Mouse (Mus musculus) neural tube, embryonic 11.5 days (tissue): ENCODE data around the gene Fam161a. TPM values are rescaled to one million over a fixed set of nuclear protein-coding genes. Genes with fewer than 3 reads are reported as not detected.
"Not testable (repeated sequence)": the region's sequence is repeated elsewhere in the genome, so short reads cannot be mapped to it uniquely, and the experiment has no call there.

ENCODE experiments used
- ATAC-seq: fragments of 200-750 bp; cut with Nextera tagmentation; 2 replicates; pipeline ENCODE4 v1.8.0; 2017; ENCODE audit warnings: moderate number of reproducible peaks, mild to moderate bottlenecking, moderate TSS enrichment, moderate library complexity; ENCODE audit not compliant: insufficient read depth, low FRiP score, low TSS enrichment
- DNase-seq: peaks from one replicate; pipeline ENCODE4 v3.0.0-alpha.2; 2015; ENCODE audit warnings: low spot score
- H3K27ac ChIP-seq: fragments of 300-500 bp; sonication (generic); 2 replicates; pipeline ENCODE4 v1.5.1; 2014; ENCODE audit warnings: low read depth, mild to moderate bottlenecking, low read length
- H3K27me3 ChIP-seq: fragments of 300-500 bp; sonication (generic); 2 replicates; pipeline ENCODE4 v1.6.1; 2014; ENCODE audit warnings: mild to moderate bottlenecking, low read length, mixed read lengths; ENCODE audit not compliant: control insufficient read depth, insufficient read depth
- H3K36me3 ChIP-seq: fragments of 300-500 bp; sonication (generic); 2 replicates; pipeline ENCODE4 v1.6.1; 2014; ENCODE audit warnings: mild to moderate bottlenecking, low read length, moderate library complexity, mixed read lengths; ENCODE audit not compliant: control insufficient read depth, insufficient read depth
- H3K4me1 ChIP-seq: fragments of 300-500 bp; sonication (generic); 2 replicates; pipeline ENCODE4 v1.6.1; 2014; ENCODE audit warnings: low read length, mixed read lengths; ENCODE audit not compliant: control insufficient read depth, insufficient read depth
- H3K4me2 ChIP-seq: fragments of 300-500 bp; sonication (generic); 2 replicates; pipeline ENCODE4 v1.6.1; 2014; ENCODE audit warnings: low read depth, mild to moderate bottlenecking, moderate library complexity
- H3K4me3 ChIP-seq: fragments of 300-500 bp; sonication (generic); 2 replicates; pipeline ENCODE4 v1.5.1; 2014; ENCODE audit warnings: low read depth, low read length
- H3K9ac ChIP-seq: fragments of 300-500 bp; sonication (generic); 2 replicates; pipeline ENCODE4 v1.6.1; 2014; ENCODE audit warnings: mild to moderate bottlenecking, low read length
- H3K9me3 ChIP-seq: fragments of 300-500 bp; sonication (generic); 2 replicates; pipeline ENCODE4 v1.6.1; 2016; ENCODE audit warnings: low read length; ENCODE audit not compliant: control insufficient read depth
- WGBS: fragments of 180-500 bp; shearing (Covaris S2); extraction: QIAGEN DNeasy Blood & Tissue Kit; methylation state at CpG from one replicate; pipeline ENCODE4 v1.1.7; 2014; 5-methylcytosine and 5-hydroxymethylcytosine counted together
- polyA plus RNA-seq: library from polyadenylated mRNA; unstranded; fragments of >200 nt; fragmentation: Nextera tagmentation; extraction: Ambion mirVana; gene quantifications from 2 replicates; pipeline ENCODE4 v1.2.1, GENCODE M21; 2014

Fam161a gene
- polyA plus RNA-seq, 1 experiment from 2014 or later: 3.8 TPM

DNA sequence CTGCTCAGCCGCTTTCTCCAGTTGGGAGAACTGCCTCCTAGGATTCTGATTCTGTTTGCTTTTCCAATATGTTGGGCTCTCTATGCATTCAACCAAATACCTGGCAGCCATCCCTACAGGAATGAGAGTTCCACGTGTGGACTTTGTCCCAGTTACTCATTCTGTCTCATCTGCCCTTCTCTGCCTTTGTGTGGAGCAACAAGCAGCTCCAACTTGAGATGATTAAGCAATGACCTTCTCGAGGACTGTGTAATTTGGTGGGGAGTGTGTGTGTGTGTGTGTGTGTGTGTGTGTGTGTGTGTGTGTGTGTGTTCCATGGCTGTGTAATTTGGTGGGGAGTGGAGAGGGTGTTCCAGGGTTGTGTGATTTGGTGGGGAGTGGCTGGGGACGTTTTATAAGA lies 45.0 kb downstream of the Fam161a start:
- WGBS: 69% methylated on average over 4 of the region's 4 CpGs
- ATAC-seq (no peak), DNase-seq (no peak)
- H3K4me3 ChIP-seq: no peak overlapping the region
- H3K27me3 ChIP-seq: no peaks in the 10 kb centered on the region
- H3K4me1 ChIP-seq: no peaks in the 10 kb centered on the region
- no peak overlapping the region for H3K4me2 ChIP-seq
- H3K9ac ChIP-seq: no peak overlapping the region
- H3K27ac ChIP-seq: no peak overlapping the region
- H3K36me3 ChIP-seq: no peaks in the 10 kb centered on the region
- H3K9me3 ChIP-seq: no peaks in the 10 kb centered on the region

DNA sequence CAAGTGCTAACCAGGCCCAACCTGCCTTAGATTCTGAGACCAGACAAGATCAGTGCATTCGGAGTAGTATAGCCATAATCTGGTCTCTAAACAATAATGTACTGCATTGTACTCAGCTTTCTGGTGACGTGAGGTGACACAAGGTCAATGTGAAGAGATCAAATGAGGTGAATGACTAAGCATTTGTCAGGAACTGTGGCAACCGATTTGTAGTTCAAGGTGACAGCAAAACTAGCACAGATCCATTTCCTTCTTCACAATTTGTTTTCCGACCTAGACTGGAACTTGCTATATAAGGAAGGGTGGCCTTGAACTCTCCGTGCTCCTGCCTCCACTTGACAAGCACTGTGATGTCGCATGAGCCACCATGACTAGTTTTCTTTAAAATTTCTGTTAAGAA lies 55.8 kb downstream of the Fam161a start:
- H3K4me1 ChIP-seq: no peaks in the 10 kb centered on the region
- H3K36me3 ChIP-seq: no peaks in the 10 kb centered on the region
- H3K9me3 ChIP-seq: no peaks in the 10 kb centered on the region
- no peak for ATAC-seq
- no peak overlapping the region for H3K9ac ChIP-seq
- DNase-seq: no peak
- H3K27ac ChIP-seq: no peak overlapping the region
- 87% methylated on average over 6 of the region's 6 CpGs for WGBS
- H3K27me3 ChIP-seq: no peaks in the 10 kb centered on the region
- H3K4me2 ChIP-seq: no peak overlapping the region
- no peak overlapping the region for H3K4me3 ChIP-seq

DNA sequence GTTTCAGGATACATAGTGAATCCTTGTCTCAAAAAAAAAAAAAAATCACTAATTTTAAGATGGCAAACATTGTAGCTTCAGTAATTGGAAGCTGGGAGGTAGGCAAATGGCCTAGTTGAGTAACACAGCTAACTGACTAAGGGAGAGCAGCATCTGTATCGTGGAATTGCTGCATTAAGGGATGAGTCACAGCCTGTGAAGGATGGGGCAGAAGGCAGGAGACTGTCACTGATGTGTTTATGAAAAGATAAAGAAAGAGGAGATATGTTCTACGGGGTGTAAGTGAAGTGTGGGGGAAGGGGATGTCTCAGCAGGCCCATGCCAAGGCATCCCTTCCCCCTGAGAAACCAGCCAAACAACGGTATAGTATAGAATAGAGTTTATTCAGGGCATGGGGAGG lies 56.5 kb downstream of the Fam161a start:
- H3K27me3 ChIP-seq: no peaks in the 10 kb centered on the region
- H3K9me3 ChIP-seq: no peaks in the 10 kb centered on the region
- no peak for DNase-seq
- no peak for ATAC-seq
- H3K27ac ChIP-seq: no peak overlapping the region
- no peak overlapping the region for H3K4me3 ChIP-seq
- H3K36me3 ChIP-seq: no peaks in the 10 kb centered on the region
- no peak overlapping the region for H3K4me2 ChIP-seq
- no peak overlapping the region for H3K9ac ChIP-seq
- H3K4me1 ChIP-seq: no peaks in the 10 kb centered on the region
- WGBS: 66% methylated on average over 3 of the region's 3 CpGs

DNA sequence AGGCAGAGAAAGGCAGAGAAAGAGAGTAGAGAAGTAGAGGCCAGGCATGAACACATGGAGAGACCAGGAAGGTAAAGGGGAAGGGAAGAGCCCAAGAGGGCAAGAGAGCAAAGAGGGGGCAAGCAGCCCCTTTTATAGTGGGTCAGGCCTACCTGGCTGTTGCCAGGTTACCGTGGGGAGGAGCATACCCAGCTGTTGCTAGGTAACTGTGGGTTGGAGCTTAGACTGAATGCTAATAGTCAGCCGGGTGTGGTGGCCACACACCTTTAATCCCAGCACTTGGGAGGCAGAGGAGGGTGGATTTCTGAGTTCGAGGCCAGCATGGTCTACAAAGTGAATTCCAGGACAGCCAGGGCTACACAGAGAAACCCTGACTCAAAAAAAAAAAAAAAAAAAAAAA lies 56.9 kb downstream of the Fam161a start:
- H3K27ac ChIP-seq, H3K27me3 ChIP-seq, H3K4me1 ChIP-seq, ATAC-seq, H3K4me2 ChIP-seq, H3K9ac ChIP-seq, H3K4me3 ChIP-seq, DNase-seq, H3K36me3 ChIP-seq, H3K9me3 ChIP-seq: not testable (repeated sequence)
- 40% methylated on average over 3 of the region's 3 CpGs for WGBS

DNA sequence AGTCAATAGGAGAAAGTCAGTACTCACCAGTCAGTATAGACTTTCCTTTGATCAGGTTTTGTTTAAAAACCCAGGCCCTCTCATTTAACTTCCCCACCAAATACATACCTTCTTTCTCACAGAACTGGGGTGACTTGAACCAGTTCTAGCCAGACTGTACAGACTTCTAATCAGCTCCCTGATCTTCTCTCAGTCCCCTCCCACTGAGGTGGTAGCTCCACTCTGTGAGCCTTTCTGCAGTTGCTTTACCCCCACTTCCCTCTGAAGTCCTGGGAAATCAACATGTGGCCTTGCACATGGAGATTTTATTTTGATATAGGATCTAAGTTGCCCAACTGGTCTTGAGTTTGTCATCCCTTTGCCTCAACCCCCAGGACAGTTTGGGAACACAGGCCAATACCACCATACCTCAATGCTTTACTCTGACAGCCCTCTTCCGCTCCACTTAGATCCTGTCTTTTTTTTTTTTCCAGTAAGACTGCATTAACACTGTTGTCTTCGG lies 57.9 kb downstream of the Fam161a start:
- no peak for ATAC-seq
- DNase-seq: no peak
- WGBS: 85% methylated on average over 2 of the region's 2 CpGs
- Histone ChIP-seq H3K9me3 (no peaks in the 10 kb centered on the region), H3K4me1 (no peaks in the 10 kb centered on the region), H3K27me3 (no peaks in the 10 kb centered on the region), H3K4me3 (no peak overlapping the region), H3K4me2 (no peak overlapping the region), H3K9ac (no peak overlapping the region), H3K27ac (no peak overlapping the region), H3K36me3 (no peaks in the 10 kb centered on the region)

DNA sequence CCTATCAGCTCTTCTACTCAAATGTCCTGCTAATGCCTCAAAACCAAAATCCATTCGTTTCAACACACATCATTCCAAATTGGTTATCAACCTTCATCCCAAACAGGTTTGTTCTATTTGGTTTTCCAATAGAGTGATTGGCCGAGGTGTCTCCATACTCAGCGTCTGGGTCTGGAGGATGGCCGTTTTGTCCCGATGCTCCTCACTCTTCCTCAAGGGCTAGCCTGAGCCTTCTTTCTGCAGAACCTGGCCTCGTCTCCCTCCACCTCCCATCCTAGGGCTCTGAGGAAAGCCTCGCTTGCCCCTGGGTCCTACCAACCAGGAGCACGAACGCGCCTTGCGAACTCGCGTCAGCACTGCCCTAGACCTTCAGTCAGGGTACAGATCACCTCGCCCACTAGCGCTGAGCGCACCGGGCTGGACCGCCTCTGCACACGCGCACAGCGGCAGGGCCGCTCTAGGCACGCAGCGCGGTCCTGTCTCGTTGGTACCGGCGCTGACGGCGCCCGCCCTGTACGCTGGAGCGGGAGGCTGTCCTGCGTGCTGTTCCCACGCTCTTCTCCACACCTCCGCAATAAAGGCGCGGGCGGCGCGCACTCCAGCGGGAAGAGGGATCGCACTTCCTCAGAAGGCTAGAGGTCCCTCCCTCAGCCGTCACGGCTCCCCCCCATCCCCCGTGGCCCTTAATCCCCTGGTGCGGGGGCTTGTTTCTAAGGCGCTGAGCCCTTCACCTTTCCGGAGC lies 60.2 kb downstream of the Fam161a start:
- H3K27me3 ChIP-seq: no peaks in the 10 kb centered on the region
- 0 out of 2 replicates have a peak overlapping the region, but pooled peaks have one; percentile 35 for H3K27ac ChIP-seq
- H3K4me3 ChIP-seq: peak overlapping the region; percentile 61
- peak overlapping the region; percentile 63 for H3K9ac ChIP-seq
- peak overlapping the region; percentile 64 for H3K4me2 ChIP-seq
- WGBS: under 1% methylated on average over 49 of the region's 49 CpGs
- no peaks in the 10 kb centered on the region for H3K9me3 ChIP-seq
- DNase-seq (peak; percentile 93), ATAC-seq (peak; percentile 98)
- no peaks in the 10 kb centered on the region for H3K4me1 ChIP-seq
- no peaks in the 10 kb centered on the region for H3K36me3 ChIP-seq

DNA sequence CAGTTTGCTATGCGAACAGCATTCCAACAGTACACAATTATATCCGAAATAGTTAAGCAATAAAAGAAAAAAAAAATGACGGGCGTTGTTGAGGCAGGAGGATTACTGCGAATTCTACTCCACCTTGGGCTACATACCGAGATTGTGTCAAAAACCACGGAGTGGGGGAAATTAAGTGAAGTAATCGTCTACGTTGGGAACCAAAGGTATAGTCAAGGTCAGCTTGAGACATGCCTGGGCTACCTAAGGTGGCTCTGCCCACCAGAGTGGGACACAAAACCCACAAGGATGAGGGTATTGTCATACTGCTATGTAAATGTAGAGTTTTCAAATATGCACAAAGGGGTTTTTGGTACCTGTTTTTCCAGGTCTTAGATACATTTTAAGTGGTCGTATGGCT lies 60.9 kb downstream of the Fam161a start:
- H3K27ac ChIP-seq: no peak overlapping the region
- no peak for ATAC-seq
- peak overlapping the region; percentile 64 for H3K4me2 ChIP-seq
- H3K36me3 ChIP-seq: no peaks in the 10 kb centered on the region
- H3K9ac ChIP-seq: peak overlapping the region; percentile 63
- no peaks in the 10 kb centered on the region for H3K9me3 ChIP-seq
- 14% methylated on average over 10 of the region's 10 CpGs for whole genome bisulfite sequencing
- H3K4me3 ChIP-seq: peak overlapping the region; percentile 61
- DNase-seq: no peak
- no peaks in the 10 kb centered on the region for H3K27me3 ChIP-seq
- H3K4me1 ChIP-seq: no peaks in the 10 kb centered on the region

DNA sequence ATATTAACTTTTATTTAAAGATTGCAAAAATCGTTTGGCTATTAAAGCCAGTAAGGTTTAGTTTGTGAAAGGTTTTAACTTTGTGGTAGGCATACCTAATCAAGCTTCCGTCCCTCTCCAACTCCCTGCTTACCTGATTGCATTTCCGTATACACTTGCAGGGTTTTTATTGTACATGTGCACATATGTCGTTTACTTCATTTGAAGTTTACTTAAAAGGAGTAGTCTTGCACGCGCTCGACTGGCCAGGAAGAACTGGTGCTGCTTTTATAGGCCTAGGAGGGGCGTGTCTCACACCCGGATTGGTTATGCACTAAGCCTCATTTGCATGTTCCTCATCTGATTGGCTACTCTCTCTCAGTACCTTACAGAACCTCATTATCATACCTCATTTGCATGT lies 61.7 kb downstream of the Fam161a start:
- H3K27me3 ChIP-seq, ATAC-seq: not testable (repeated sequence)
- WGBS: 93% methylated on average over 9 of the region's 9 CpGs

DNA sequence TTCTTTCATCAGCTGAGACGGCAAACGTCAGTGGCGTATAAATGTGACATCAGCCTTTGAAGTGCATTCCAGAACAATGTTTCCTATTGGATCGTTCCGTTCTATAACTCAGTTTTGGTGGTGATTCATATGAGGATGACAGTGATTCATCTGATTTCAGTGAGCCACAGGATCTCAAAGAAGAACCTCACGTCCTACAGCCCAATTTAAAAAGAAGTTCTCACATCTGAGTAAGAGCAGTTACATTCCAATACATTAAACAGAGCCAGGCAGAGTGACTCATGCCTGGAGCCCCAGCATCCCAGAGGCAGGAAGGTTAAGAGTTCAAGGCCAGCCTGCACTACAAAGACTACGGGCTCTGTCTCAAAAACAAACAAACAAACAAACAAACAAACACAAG lies 67.5 kb downstream of the Fam161a start:
- 85% methylated on average over 7 of the region's 7 CpGs for WGBS
- Histone ChIP-seq H3K9me3 (no peaks in the 10 kb centered on the region), H3K27me3 (no peaks in the 10 kb centered on the region), H3K4me3 (no peak overlapping the region), H3K4me1 (no peaks in the 10 kb centered on the region), H3K9ac (no peak overlapping the region), H3K36me3 (no peaks in the 10 kb centered on the region), H3K4me2 (no peak overlapping the region), H3K27ac (no peak overlapping the region)
- ATAC-seq (no peak), DNase-seq (no peak)

More for the DNA sequence above, 61.7 kb downstream of the Fam161a start:
- H3K4me2 ChIP-seq, DNase-seq, H3K4me3 ChIP-seq, H3K27ac ChIP-seq, H3K4me1 ChIP-seq, H3K9me3 ChIP-seq, H3K36me3 ChIP-seq, H3K9ac ChIP-seq: not testable (repeated sequence)
